Mouse (Mus musculus) B cell, adult (primary cell): ENCODE measurements around the gene Polr3f. TPM values are rescaled to one million over a fixed set of nuclear protein-coding genes. Genes with fewer than 3 reads are reported as not detected.

Experiments
- total RNA-seq: library from RNA; stranded (reverse); gene quantifications from 4 replicates; pipeline ENCODE4 v1.2.4, GENCODE M21; 2023; ENCODE audit not compliant: inconsistent age

Polr3f gene
- total RNA-seq, result 35.6 to 45.1 TPM (median 41.7 TPM) in 4 replicates

DNA sequence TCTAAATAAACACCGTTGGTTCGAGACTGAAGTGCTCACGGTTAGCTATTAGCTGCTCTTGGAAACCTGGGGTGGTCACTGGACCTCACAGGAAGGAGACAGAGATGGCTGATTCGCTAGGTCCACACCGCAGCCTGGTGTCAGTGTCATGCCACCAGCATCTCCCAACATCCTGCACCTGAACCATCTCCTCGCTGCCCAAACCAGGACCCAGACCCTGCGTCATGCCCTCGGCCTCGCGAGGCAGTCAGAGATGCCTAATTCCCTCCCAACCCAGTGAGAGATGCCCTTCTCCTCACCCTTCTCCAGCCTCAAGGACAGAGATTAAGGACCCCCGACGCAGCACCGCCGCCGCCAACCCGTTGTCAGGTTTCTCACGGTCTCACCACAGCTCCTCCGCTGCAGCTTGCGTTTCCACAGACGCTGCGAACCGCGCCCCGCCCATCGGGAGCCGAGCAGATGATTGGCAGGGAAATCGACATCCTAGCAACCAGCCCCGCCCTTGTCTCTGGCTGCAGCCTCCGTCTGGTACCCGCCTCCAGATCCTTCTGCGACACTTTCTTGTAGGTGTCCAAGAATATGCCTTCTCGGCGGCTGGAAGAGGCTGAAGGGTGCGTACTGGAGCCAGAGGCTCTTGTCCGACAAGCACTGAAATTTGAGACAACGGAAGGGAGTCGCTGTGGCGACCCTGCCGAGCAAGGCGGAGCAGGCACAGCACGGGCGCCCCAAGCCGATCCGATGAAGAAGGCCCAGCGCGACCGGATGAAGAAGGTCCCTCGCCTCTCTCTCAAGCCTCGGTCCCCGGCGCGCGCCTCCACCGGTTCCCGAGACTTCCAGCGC is at the start of gene Polr3f, which contains the start of gene Dzank1:
Polr3f (plus strand) TSS at position 738 of the 840 bp plus-strand sequence.
Dzank1 (minus strand) TSS at position 434 of the 840 bp plus-strand sequence.

DNA sequence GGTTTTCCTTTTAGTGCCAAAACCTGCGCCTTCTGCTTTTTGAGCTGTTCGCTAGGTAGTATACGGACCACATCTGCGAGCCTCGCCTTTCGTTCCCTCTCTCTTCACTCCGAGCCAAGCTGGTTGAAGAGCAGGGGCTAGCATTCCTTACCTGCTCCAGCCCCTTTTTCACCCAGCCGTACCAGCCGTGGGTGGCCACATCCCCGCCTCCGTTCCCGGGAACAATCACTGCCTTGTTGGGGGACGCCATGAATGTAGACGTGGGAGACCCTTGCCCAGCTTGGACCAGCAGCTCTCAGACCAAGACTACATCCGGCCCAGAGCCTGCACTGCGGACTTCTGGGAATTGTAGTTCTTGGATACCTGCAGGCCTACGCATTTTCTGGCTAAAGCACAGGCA is 23.0 kb downstream of the Polr3f start, which contains the start of gene Rbbp9:
Rbbp9 (minus strand) TSS at position 341 of the 400 bp plus-strand sequence.

DNA sequence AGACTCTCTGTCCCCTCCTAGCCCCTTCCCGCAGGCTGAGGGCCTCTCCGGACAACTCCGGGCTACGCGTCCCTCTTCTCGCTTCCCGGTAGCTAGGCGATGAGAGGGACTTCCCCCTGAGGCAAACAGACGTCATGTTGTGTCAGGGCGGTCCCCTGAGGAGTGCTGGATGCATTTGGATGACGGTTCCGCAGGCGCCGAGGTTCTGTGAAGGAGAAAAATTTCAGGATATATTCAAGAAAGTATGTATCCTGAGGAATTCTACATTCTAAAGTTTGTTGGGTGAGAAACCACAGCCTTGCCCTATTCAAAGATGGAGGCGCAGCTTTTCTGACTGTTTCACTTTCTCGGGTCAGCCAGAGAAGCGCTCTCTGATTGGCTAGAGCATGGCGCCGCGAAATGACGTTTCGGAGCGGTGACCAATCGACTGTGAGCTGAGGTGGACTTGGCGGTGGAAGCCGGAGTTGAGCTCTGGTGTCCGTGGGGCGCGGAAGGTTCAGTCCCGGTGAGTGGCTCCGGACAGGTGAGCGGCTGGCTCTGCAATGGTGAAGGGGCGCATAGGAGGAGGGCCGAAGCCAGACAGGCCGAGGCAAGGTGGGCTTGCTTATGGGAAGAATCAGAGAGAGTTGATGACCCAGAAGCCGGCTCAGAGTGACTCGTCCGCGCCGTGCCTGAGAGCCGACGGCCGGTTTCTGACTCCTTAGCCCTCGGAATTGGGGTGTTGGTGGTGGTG is 28.5 kb downstream of the Polr3f start, which contains the start of gene Sec23b:
Sec23b (plus strand) TSS at position 410 of the 733 bp plus-strand sequence.

Other genes starting within 250 kb of the Polr3f start
- gene Ovol2, start 195.6 kb upstream of the Polr3f start, total RNA-seq, result not detected in 4 replicates
- gene Kat14, start 158.7 kb upstream of the Polr3f start, total RNA-seq, result 33.0 to 46.9 TPM (median 37.0 TPM) in 4 replicates
- gene Pet117, start 158.7 kb upstream of the Polr3f start, total RNA-seq, result 1.2 to 6.3 TPM (median 4.0 TPM) in 4 replicates
- 0.12 to 0.87 TPM (median 0.87 TPM) in 3 of 4 replicates, not detected in the other for gene Dzank1, start 304 bp upstream of the Polr3f start, total RNA-seq
- 3.3 to 5.2 TPM (median 4.2 TPM) in 4 replicates for gene Rbbp9, start 23.2 kb downstream of the Polr3f start, total RNA-seq
- gene Sec23b, start 28.5 kb downstream of the Polr3f start, total RNA-seq, result 55.9 to 67.0 TPM (median 62.8 TPM) in 4 replicates
- 14.6 to 19.9 TPM (median 16.2 TPM) in 4 replicates for gene Smim26, start 66.3 kb downstream of the Polr3f start, total RNA-seq
- gene Dtd1, start 72.2 kb downstream of the Polr3f start, total RNA-seq, result 16.3 to 20.1 TPM (median 19.8 TPM) in 4 replicates